Mouse (Mus musculus): ENCODE measurements around the gene Cd6. TPM values are rescaled to one million over a fixed set of nuclear protein-coding genes. Genes with fewer than 3 reads are reported as not detected.

The Cd6 gene
- total RNA-seq, 2 experiments from 2014 or later: 2.3 to 2.8 TPM

DNA sequence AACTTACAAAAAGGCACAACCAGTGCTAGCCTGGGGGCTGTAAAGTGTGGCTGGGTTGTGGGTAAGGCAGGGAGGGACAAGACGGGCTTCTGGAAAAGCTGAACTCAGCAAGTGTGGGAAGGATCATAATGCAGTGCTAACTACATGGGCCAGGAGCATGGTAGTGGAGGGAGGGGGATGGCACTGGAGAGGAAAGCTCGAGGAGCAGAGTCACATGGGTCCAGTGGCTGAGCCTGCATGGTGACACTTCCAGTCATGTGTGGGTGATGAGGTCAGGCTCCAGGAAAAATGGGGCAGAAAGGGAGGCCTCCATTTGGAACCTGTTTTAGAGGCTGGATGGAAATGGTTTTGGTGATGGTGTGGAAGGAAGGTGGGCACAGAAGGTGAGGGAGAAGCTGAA is 26.7 kb upstream of the Cd6 start:
- H3K4me3 ChIP-seq: no peak overlapping the region
- intact Hi-C loops (cut with DNase I): no loop called here
- H3K27ac ChIP-seq: no peak overlapping the region
- TF ChIP-seq CTCF (IDR thresholded peaks at IDR 0.05): no peak
- DNase-seq (ENCODE audit: extremely low spot score in 1 of 2, low spot score in 2 of 2): no peak

GRCm38 (mm10) chr19:10855422-10855821 is 25.6 kb upstream of the Cd6 start:
- DNase-seq (ENCODE audit: extremely low spot score in 1 of 2, low spot score in 2 of 2): no peak
- TF ChIP-seq CTCF (IDR thresholded peaks at IDR 0.05): no peak
- intact Hi-C loops (cut with DNase I): no loop called here
- Histone ChIP-seq H3K4me3 (no peak overlapping the region), H3K27ac (no peak overlapping the region)

- TF ChIP-seq CTCF (IDR thresholded peaks at IDR 0.05): no peak
- H3K4me3 ChIP-seq: no peak overlapping the region
- H3K27ac ChIP-seq: no peak overlapping the region
- DNase-seq (ENCODE audit: extremely low spot score in 1 of 2, low spot score in 2 of 2): no peak
- intact Hi-C loops (cut with DNase I): no loop called here
These were observed 17.6 kb upstream of the Cd6 start for GRCm38 (mm10) chr19:10847311-10848087.

- no peak for DNase-seq (ENCODE audit: extremely low spot score in 1 of 2, low spot score in 2 of 2)
- TF ChIP-seq CTCF (IDR thresholded peaks at IDR 0.05): no peak
- intact Hi-C loops (cut with DNase I): no loop called here
These were observed 16.3 kb upstream of the Cd6 start for GRCm38 (mm10) chr19:10846150-10846549.

DNA sequence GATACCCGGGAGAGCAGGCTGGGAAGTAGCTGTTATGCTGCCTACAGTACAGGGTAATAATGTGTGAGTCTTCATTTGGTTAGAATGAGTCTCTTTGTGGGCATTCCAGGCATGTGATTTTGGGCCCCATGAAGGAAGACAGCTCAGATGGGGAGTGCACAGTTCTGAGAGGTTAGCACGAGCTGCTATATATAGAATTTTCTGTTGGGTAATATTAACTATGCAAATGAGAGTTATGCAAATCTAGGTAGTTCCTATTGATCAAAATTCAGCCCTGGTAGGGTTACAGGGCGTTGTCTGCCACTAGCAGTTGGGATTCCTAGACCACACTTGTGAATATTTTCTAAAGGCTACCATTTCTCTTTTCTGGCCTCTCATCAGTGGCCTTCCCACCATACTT is 15.6 kb upstream of the Cd6 start:
- intact Hi-C loops (cut with DNase I): no loop called here
- TF ChIP-seq CTCF (IDR thresholded peaks at IDR 0.05): no peak
- Histone ChIP-seq H3K27ac (no peak overlapping the region), H3K4me3 (no peak overlapping the region)
- no peak for DNase-seq (ENCODE audit: extremely low spot score in 1 of 2, low spot score in 2 of 2)

More at GRCm38 (mm10) chr19:10846150-10846549, 16.3 kb upstream of the Cd6 start:
- H3K27ac ChIP-seq: no peak overlapping the region
- no peak overlapping the region for H3K4me3 ChIP-seq

DNA sequence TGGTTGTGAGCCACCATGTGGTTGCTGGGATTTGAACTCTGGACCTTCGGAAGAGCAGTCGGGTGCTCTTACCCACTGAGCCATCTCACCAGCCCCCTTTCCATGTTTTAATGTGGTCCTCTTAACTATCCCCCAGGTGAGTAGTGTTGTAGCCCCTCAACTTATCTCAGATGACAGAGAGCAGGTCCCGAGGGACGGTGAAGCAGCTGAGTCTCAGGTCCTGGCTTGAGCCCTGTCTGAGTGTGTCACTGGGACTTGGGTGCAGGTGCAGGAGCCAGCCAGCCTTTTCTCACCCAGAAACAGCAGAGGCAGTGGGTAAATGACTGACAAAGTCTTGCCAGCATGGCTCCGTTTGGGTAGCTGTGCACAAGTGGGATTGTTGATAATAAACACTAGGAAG is 14.3 kb upstream of the Cd6 start:
- DNase-seq (ENCODE audit: extremely low spot score in 1 of 2, low spot score in 2 of 2): no peak
- intact Hi-C loops (cut with DNase I): no loop called here
- Histone ChIP-seq H3K27ac (no peak overlapping the region), H3K4me3 (no peak overlapping the region)
- no peak for TF ChIP-seq CTCF (IDR thresholded peaks at IDR 0.05)

DNA sequence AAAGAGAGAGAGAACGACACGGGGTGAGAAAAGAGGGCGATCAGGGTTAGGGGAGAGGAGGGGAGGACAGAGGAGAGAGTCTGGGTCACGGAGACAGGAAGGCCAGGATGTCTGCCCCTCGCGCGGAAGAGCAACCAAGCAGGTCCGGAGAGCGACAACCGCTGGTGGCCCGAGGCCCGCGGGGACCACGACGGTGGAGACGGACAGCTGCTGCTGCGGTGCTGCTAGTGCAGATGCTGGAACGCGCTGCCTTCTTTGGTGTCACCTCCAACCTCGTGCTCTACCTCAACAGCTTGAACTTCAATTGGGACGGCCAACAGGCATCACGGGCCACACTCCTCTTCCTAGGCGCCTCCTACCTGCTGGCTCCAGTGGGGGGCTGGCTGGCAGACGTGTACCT is 13.1 kb upstream of the Cd6 start:
- no peak overlapping the region for H3K4me3 ChIP-seq
- intact Hi-C loops (cut with DNase I): no loop called here
- TF ChIP-seq CTCF (IDR thresholded peaks at IDR 0.05): no peak
- no peak for DNase-seq (ENCODE audit: extremely low spot score in 1 of 2, low spot score in 2 of 2)
- H3K27ac ChIP-seq: no peak overlapping the region

DNA sequence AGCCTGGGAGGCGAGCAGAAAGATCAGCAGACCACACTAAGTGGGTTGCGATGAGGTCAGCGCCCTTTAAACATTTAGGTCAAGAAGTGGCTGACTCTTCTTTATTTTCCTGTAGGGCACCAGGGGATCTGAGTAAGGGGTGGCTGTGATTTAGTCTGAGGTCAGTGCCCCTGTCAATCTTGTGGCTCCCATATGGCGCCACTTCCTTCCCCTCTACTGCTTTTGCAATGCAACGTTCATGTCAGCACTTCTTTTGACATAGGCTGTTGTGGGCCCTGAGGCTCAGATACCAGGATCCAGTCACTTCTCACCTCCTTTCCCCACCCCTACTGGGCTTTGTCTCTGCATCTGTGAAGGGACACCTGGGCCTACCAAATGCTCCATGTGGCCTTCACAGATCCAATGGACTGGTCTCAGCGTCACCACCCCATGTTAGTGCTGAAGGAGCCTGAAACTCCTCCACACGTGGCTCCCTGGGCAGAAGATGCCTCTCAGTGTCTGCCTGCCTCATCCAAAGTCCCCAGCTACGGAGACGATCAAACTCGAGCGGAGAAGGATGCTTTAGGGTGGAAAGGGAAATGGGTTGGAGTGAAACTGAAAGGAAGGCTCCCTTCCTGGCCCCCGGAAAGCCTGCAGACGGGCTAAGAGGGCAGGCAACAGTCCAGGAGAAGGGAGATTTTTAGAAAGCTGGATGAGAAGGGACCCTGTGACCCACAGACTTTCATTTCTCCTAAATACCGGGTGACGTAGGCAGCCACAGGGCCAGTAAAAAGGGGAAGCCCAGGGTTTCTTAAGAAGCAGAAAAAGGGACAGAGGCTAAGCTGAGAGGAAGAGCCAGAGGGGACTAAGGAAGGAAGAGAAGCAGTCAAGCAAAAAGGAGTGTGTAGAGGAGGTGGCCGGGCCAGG is 12.1 kb upstream of the Cd6 start:
- intact Hi-C loops (cut with DNase I): no loop called here
- Histone ChIP-seq H3K4me3 (no peak overlapping the region), H3K27ac (no peak overlapping the region; the same call in 1 of the 2 replicates)
- no peak for TF ChIP-seq CTCF (IDR thresholded peaks at IDR 0.05)
- DNase-seq (ENCODE audit: extremely low spot score in 1 of 2, low spot score in 2 of 2): no peak

DNA sequence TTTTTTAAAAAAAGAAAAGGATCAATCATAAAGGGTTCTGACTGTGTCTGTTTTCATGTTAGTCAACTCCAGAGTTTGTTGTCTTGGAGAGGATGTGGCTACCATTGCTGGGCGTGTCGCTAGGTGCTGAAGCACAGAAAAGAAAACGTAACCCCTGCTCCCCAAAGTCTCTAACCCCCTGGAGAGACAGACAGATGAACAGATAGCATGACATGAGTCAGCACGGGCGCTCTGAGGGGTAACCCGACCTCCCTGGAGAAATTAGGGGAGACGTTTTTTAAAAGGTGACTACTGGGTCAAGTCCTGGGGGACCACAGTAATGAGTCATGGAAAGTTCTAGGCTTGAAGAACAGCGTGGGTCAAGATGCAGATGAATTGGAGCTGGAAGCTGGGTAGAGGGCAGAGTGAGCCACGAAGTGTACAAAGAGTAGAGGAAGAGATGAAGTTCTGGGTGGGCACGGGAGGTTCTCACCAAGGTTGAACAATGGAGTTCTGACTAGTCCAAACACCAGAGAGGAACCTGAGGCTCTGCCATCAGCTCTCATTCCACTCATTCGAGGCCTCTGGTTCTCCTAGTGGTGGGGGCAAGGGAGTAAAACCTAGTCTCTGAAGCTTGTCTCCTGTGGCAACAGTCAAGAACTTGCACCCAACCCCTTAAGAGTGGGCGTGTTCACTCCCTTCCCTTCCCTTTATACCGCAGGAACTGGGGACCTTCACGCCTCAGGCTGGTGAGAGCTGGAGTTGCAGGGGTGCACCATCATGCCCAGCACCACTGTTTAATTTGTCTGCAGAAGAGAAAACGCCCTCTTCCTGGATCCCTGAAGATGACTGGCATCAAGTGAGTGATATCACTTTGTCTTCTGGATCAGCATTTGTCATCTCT is 9.4 kb upstream of the Cd6 start, which contains the start of gene Slc15a3:
Slc15a3 (plus strand) TSS at position 718 of the 883 bp plus-strand sequence.
- H3K4me3 ChIP-seq: no peak within 1 kb of the TSS
- H3K27ac ChIP-seq: no peak within 1 kb of the TSS
- intact Hi-C loops (cut with DNase I): no loop called here
- no peak for TF ChIP-seq CTCF (IDR thresholded peaks at IDR 0.05)
- DNase-seq (ENCODE audit: extremely low spot score in 1 of 2, low spot score in 2 of 2): no peak

DNA sequence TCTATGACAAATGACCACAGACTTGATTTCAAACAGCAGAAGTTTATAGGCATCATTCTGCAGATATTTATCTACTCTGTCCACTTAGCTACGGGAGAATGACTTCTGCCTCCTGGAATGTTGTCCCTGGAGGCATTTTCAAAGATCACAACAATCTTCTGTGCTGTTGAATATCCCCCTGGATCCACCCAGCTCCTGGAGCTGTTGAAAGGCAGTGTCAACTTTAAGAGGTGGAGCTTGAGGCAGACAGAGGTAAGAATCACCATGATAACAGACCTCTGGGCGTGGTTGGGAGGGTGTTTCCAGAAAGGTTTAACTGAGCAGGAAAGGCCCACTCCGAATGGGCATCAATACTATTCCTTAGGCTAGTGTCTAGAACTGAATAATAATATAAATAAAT is 5.8 kb upstream of the Cd6 start:
- TF ChIP-seq CTCF (IDR thresholded peaks at IDR 0.05): no peak
- H3K4me3 ChIP-seq: no peak overlapping the region
- intact Hi-C loops (cut with DNase I): no loop called here
- no peak overlapping the region for H3K27ac ChIP-seq
- no peak for DNase-seq (ENCODE audit: extremely low spot score in 1 of 2, low spot score in 2 of 2)

DNA sequence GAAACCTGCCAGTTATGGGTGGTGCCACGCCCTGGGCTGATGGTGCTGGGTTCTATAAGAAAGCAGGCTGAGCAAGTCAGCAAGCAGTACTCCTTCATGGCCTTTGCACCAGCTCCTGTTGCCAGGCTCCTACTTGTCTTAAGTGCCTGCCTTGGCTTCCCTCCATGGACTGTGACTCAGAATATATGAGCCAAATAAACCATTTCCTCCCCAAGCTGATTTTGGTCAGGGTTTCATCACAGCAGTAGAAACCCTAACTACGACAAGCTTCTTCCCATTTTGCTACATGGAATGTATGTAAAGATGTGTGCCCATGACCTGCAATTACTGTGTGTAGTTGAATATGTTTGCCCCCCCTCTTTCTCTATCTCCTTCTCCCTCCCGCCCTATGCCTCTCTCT is 3.8 kb upstream of the Cd6 start:
- intact Hi-C loops (cut with DNase I): no loop called here

More for the DNA sequence above, 3.8 kb upstream of the Cd6 start:
- no peak for TF ChIP-seq CTCF (IDR thresholded peaks at IDR 0.05)
- Histone ChIP-seq H3K27ac (no peak overlapping the region), H3K4me3 (no peak overlapping the region)
- DNase-seq (ENCODE audit: extremely low spot score in 1 of 2, low spot score in 2 of 2): no peak

All from left cerebral cortex, adult 2 months (tissue).